Mouse (Mus musculus): Measurements from ENCODE around the gene Slain1. TPM values are rescaled to one million over a fixed set of nuclear protein-coding genes. Genes with fewer than 3 reads are reported as not detected.

Gene Slain1
- polyA plus RNA-seq (2014; fragmentation: Illumina TruSeq; extraction: RNeasy Lipid Tissue Mini Kit (QIAGEN cat#74804); ENCODE audit: low read depth, low replicate concordance) = 0.31 TPM

GRCm38 (mm10) chr14:103649896-103650334 lies at the start of gene Slain1:
Gene Slain1, plus strand, starts transcription at chr14:103650228.

Other genes with a start within 250 kb of the Slain1 start
- 0.42 TPM for gene Scel, start 136.9 kb upstream of the Slain1 start, polyA plus RNA-seq (2014; fragmentation: Illumina TruSeq; extraction: RNeasy Lipid Tissue Mini Kit (QIAGEN cat#74804); ENCODE audit: low read depth, low replicate concordance)
- 14.4 TPM for gene Ednrb, start 194.2 kb downstream of the Slain1 start, polyA plus RNA-seq (2014; fragmentation: Illumina TruSeq; extraction: RNeasy Lipid Tissue Mini Kit (QIAGEN cat#74804); ENCODE audit: low read depth, low replicate concordance)

Data from heart, adult 10 weeks (tissue).